25 mouse cellular contexts compared by ENCODE assay signal in the genomic region with DNA sequence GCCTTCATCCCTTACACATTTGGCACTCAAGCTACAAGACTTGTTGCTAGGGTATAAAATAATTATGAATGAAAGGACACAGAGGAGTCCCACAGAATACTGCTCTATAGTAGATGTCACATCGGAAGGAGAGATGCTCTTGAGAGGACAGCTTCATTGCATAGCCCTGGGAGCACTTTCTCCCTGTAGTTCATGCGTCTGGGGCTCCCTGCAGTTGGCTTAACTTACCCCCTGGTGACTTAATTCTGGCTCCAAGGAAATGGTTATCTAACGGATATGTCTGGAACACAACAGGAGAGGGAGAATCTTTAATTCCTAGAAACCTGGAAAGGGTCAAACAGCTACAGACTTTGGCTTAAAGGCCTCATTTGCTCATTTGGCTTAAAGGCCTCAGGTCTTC. TPM values are rescaled to one million over a fixed set of nuclear protein-coding genes. Genes with fewer than 3 reads are reported as not detected.
DNase-seq lines count a peak whose midpoint lies in the region; ATAC-seq lines count a peak whose summit lies in the region.
"Had no signal": no experiment of that assay in that cellular context is flagged by ENCODE, and none has a peak within 500 bp of the region (broad histone marks: within the 10 kb centered on the region; RNA-seq: fewer than 3 reads in every experiment).

No protein-coding gene starts in this region.

- no peak overlapping the region for H3K4me2 ChIP-seq in forebrain, embryonic 11.5 days (ENCODE audit: low read depth, low read length, severe bottlenecking)
- H3K4me2 ChIP-seq in forebrain, embryonic 12.5 days: no peak overlapping the region
- no peak overlapping the region for H3K4me2 ChIP-seq in intestine, embryonic 14.5 days (ENCODE audit: low read length)
- H3K4me2 ChIP-seq in intestine, embryonic 15.5 days (replicated peaks): no peak overlapping the region
- no peak overlapping the region for H3K4me2 ChIP-seq in midbrain, embryonic 11.5 days
- H3K4me2 ChIP-seq in midbrain, embryonic 16.5 days (ENCODE audit: low read length): no peak overlapping the region
- H3K4me2 ChIP-seq: embryonic facial prominence, embryonic 12.5 days; forebrain, embryonic 13.5 days; forebrain, embryonic 15.5 days had no signal

- H3K36me3 ChIP-seq in forebrain, embryonic 11.5 days (ENCODE audit: control insufficient read depth, insufficient read depth, low read length): no peaks in the 10 kb centered on the region
- no peaks in the 10 kb centered on the region for H3K36me3 ChIP-seq in forebrain, embryonic 12.5 days (replicated peaks)
- H3K36me3 ChIP-seq in intestine, embryonic 14.5 days (ENCODE audit: control insufficient read depth, insufficient read depth, low read length): no peaks in the 10 kb centered on the region
- no peaks in the 10 kb centered on the region for H3K36me3 ChIP-seq in intestine, embryonic 15.5 days
- no peaks in the 10 kb centered on the region for H3K36me3 ChIP-seq in midbrain, embryonic 11.5 days (ENCODE audit: control insufficient read depth, insufficient read depth, low read length)
- H3K36me3 ChIP-seq in midbrain, embryonic 16.5 days (ENCODE audit: control insufficient read depth, insufficient read depth, low read length): no peaks in the 10 kb centered on the region
- H3K36me3 ChIP-seq: embryonic facial prominence, embryonic 10.5 days; embryonic facial prominence, embryonic 12.5 days; forebrain, embryonic 15.5 days; G1E had no signal

- ATAC-seq in forebrain, embryonic 11.5 days (replicated peaks; ENCODE audit: low FRiP score): no peak
- ATAC-seq in forebrain, embryonic 12.5 days (ENCODE audit: low FRiP score): no peak
- no peak for ATAC-seq in intestine, embryonic 14.5 days (replicated peaks; ENCODE audit: low FRiP score, low TSS enrichment, low read depth)
- no peak for ATAC-seq in intestine, embryonic 15.5 days
- no peak for ATAC-seq in midbrain, embryonic 11.5 days (ENCODE audit: low FRiP score)
- no peak for ATAC-seq in midbrain, embryonic 16.5 days
- ATAC-seq: activated CD4-positive, CD25-positive, alpha-beta regulatory T cell, adult 4 months; CD4-positive, CD25-positive, alpha-beta regulatory T cell, adult 4 months; forebrain, embryonic 13.5 days; forebrain, embryonic 15.5 days; forebrain, postnatal 0 days; Patski had no signal

- no peak overlapping the region for H3K27ac ChIP-seq in forebrain, embryonic 11.5 days (ENCODE audit: low read depth, low read length)
- H3K27ac ChIP-seq in forebrain, embryonic 12.5 days: no peak overlapping the region
- 0 out of 2 replicates have a peak overlapping the region, but pooled peaks have one; percentile 23 for H3K27ac ChIP-seq in intestine, embryonic 14.5 days (ENCODE audit: low read depth)
- H3K27ac ChIP-seq in intestine, embryonic 15.5 days: no peak overlapping the region
- no peak overlapping the region for H3K27ac ChIP-seq in midbrain, embryonic 11.5 days (ENCODE audit: low read depth, low read length)
- no peak overlapping the region for H3K27ac ChIP-seq in midbrain, embryonic 16.5 days (ENCODE audit: low read length)
- H3K27ac ChIP-seq: embryonic facial prominence, embryonic 10.5 days; embryonic facial prominence, embryonic 12.5 days; forebrain, embryonic 13.5 days; forebrain, embryonic 15.5 days had no signal

- H3K27me3 ChIP-seq in forebrain, embryonic 11.5 days (ENCODE audit: control insufficient read depth, insufficient read depth, low read length): peaks cover 94% of the 10 kb centered on the region
- H3K27me3 ChIP-seq in forebrain, embryonic 12.5 days: peaks cover 99% of the 10 kb centered on the region
- H3K27me3 ChIP-seq in intestine, embryonic 14.5 days (replicated peaks; ENCODE audit: control insufficient read depth, insufficient read depth, low read length): peaks cover 9% of the 10 kb centered on the region
- peaks cover 9% of the 10 kb centered on the region; the same call in 1 of the 2 replicates for H3K27me3 ChIP-seq in intestine, embryonic 15.5 days (replicated peaks)
- peaks cover 98% of the 10 kb centered on the region for H3K27me3 ChIP-seq in midbrain, embryonic 11.5 days (ENCODE audit: control insufficient read depth, insufficient read depth, low read length)
- H3K27me3 ChIP-seq in midbrain, embryonic 16.5 days (ENCODE audit: control insufficient read depth, insufficient read depth, low read depth, low read length): peaks cover 89% of the 10 kb centered on the region
- H3K27me3 ChIP-seq: Patski had no signal

- peak; percentile 33 for DNase-seq in forebrain, embryonic 11.5 days (ENCODE audit: low spot score)
- DNase-seq in intestine, embryonic 14.5 days (ENCODE audit: low spot score): no peak
- DNase-seq in midbrain, embryonic 11.5 days (ENCODE audit: low spot score, missing footprints): peak; percentile 83
- DNase-seq: adrenal gland, adult 8-10 months; adrenal gland, postnatal 14 days; adrenal gland, postnatal 36 days; B cell, adult 2 months; cerebellum, adult 11-12 months; cerebellum, adult 2 months; cerebellum, adult 9-10 months; cerebellum, postnatal 10 days; cerebellum, postnatal 25 days; forebrain, postnatal 0 days had no signal

- 8% methylated on average over 3 of the region's 3 CpGs for WGBS in forebrain, embryonic 11.5 days
- 12% methylated on average over 3 of the region's 3 CpGs for WGBS in forebrain, embryonic 12.5 days
- WGBS in intestine, embryonic 14.5 days: 33% methylated on average over 3 of the region's 3 CpGs
- 47% methylated on average over 3 of the region's 3 CpGs for WGBS in intestine, embryonic 15.5 days
- 3% methylated on average over 3 of the region's 3 CpGs for WGBS in midbrain, embryonic 11.5 days
- 3% methylated on average over 3 of the region's 3 CpGs for WGBS in midbrain, embryonic 16.5 days

- H3K4me3 ChIP-seq in forebrain, embryonic 11.5 days (ENCODE audit: low read depth, low read length): no peak overlapping the region
- H3K4me3 ChIP-seq in forebrain, embryonic 12.5 days (replicated peaks): no peak overlapping the region
- H3K4me3 ChIP-seq in intestine, embryonic 14.5 days (ENCODE audit: low read depth, low read length): no peak overlapping the region
- no peak overlapping the region for H3K4me3 ChIP-seq in intestine, embryonic 15.5 days (replicated peaks)
- no peak overlapping the region for H3K4me3 ChIP-seq in midbrain, embryonic 11.5 days (ENCODE audit: low read depth, low read length)
- H3K4me3 ChIP-seq in midbrain, embryonic 16.5 days (ENCODE audit: low read depth, low read length): no peak overlapping the region
- H3K4me3 ChIP-seq: embryonic facial prominence, embryonic 10.5 days; embryonic facial prominence, embryonic 12.5 days; forebrain, embryonic 13.5 days; forebrain, embryonic 15.5 days had no signal

- H3K9me3 ChIP-seq in forebrain, embryonic 11.5 days (ENCODE audit: control insufficient read depth, low read length): no peaks in the 10 kb centered on the region
- no peaks in the 10 kb centered on the region for H3K9me3 ChIP-seq in forebrain, embryonic 12.5 days
- no peaks in the 10 kb centered on the region for H3K9me3 ChIP-seq in intestine, embryonic 14.5 days (ENCODE audit: control insufficient read depth, low read length)
- H3K9me3 ChIP-seq in intestine, embryonic 15.5 days: no peaks in the 10 kb centered on the region
- no peaks in the 10 kb centered on the region for H3K9me3 ChIP-seq in midbrain, embryonic 11.5 days (ENCODE audit: control insufficient read depth, low read length)
- no peaks in the 10 kb centered on the region for H3K9me3 ChIP-seq in midbrain, embryonic 16.5 days (replicated peaks; ENCODE audit: control insufficient read depth, low read length, poor library complexity, severe bottlenecking)
- H3K9me3 ChIP-seq: embryonic facial prominence, embryonic 10.5 days; embryonic facial prominence, embryonic 12.5 days; forebrain, embryonic 13.5 days; forebrain, embryonic 15.5 days; G1E had no signal

- H3K4me1 ChIP-seq in forebrain, embryonic 11.5 days (replicated peaks; ENCODE audit: control insufficient read depth, insufficient read depth, low read length): no peaks in the 10 kb centered on the region
- no peaks in the 10 kb centered on the region for H3K4me1 ChIP-seq in forebrain, embryonic 12.5 days
- H3K4me1 ChIP-seq in intestine, embryonic 14.5 days (replicated peaks; ENCODE audit: control insufficient read depth, insufficient read depth, low read length): peaks cover 14% of the 10 kb centered on the region
- peaks cover 8% of the 10 kb centered on the region; the same call in 1 of the 2 replicates for H3K4me1 ChIP-seq in intestine, embryonic 15.5 days (replicated peaks)
- no peaks in the 10 kb centered on the region for H3K4me1 ChIP-seq in midbrain, embryonic 11.5 days (ENCODE audit: control insufficient read depth, insufficient read depth, low read length)
- no peaks in the 10 kb centered on the region for H3K4me1 ChIP-seq in midbrain, embryonic 16.5 days (ENCODE audit: control insufficient read depth, insufficient read depth, low read length)
- H3K4me1 ChIP-seq: embryonic facial prominence, embryonic 12.5 days; forebrain, embryonic 13.5 days; forebrain, embryonic 15.5 days had no signal

- no peak overlapping the region for H3K9ac ChIP-seq in forebrain, embryonic 11.5 days (ENCODE audit: low read length)
- no peak overlapping the region for H3K9ac ChIP-seq in forebrain, embryonic 12.5 days
- H3K9ac ChIP-seq in intestine, embryonic 14.5 days (ENCODE audit: low read length): no peak overlapping the region
- no peak overlapping the region for H3K9ac ChIP-seq in intestine, embryonic 15.5 days
- no peak overlapping the region for H3K9ac ChIP-seq in midbrain, embryonic 11.5 days (ENCODE audit: low read length)
- H3K9ac ChIP-seq in midbrain, embryonic 16.5 days (ENCODE audit: low read depth, low read length): no peak overlapping the region
- H3K9ac ChIP-seq: embryonic facial prominence, embryonic 12.5 days; forebrain, embryonic 13.5 days; forebrain, embryonic 15.5 days; forebrain, postnatal 0 days had no signal

RNA-seq across cellular contexts. Expression of a gene that starts 6.2 kb away (rescaled TPM):
- not detected in 2 replicates for polyA plus RNA-seq in forebrain, embryonic 11.5 days (2014; fragmentation: Nextera tagmentation; extraction: Ambion mirVana)
- polyA plus RNA-seq in forebrain, embryonic 12.5 days (2016; fragmentation: Nextera tagmentation; extraction: Ambion mirVana): not detected in 2 replicates
- polyA plus RNA-seq in intestine, embryonic 14.5 days (2014; fragmentation: Nextera tagmentation; extraction: Ambion mirVana): 0.36 and 0.42 TPM in 2 replicates
- 0.30 TPM in 1 of 2 replicates, not detected in the other for polyA plus RNA-seq in intestine, embryonic 15.5 days (2015; fragmentation: Nextera tagmentation; extraction: Ambion mirVana)
- polyA plus RNA-seq in midbrain, embryonic 11.5 days (2014; fragmentation: Nextera tagmentation; extraction: Ambion mirVana): not detected in 2 replicates
- not detected in 2 replicates for polyA plus RNA-seq in midbrain, embryonic 16.5 days (2015; fragmentation: Nextera tagmentation; extraction: Ambion mirVana)
- polyA plus RNA-seq: activated CD4-positive, CD25-positive, alpha-beta regulatory T cell, adult 4 months; CD4-positive, CD25-positive, alpha-beta regulatory T cell, adult 4 months; cerebellum, adult 2 months; cortical plate, adult 2 months; forebrain, embryonic 13.5 days; forebrain, embryonic 15.5 days; forebrain, postnatal 0 days; G1E; Patski had no signal

RNA-seq across cellular contexts. Expression of a gene that starts 21.4 kb away (rescaled TPM):
- polyA plus RNA-seq in forebrain, embryonic 11.5 days (2014; fragmentation: Nextera tagmentation; extraction: Ambion mirVana): 0.12 TPM in 1 of 2 replicates, not detected in the other
- 0.06 and 0.15 TPM in 2 replicates for polyA plus RNA-seq in forebrain, embryonic 12.5 days (2016; fragmentation: Nextera tagmentation; extraction: Ambion mirVana)
- polyA plus RNA-seq in intestine, embryonic 14.5 days (2014; fragmentation: Nextera tagmentation; extraction: Ambion mirVana): 22.9 and 27.9 TPM in 2 replicates
- 17.7 and 19.8 TPM in 2 replicates for polyA plus RNA-seq in intestine, embryonic 15.5 days (2015; fragmentation: Nextera tagmentation; extraction: Ambion mirVana)
- polyA plus RNA-seq in midbrain, embryonic 11.5 days (2014; fragmentation: Nextera tagmentation; extraction: Ambion mirVana): not detected in 2 replicates
- 0.11 and 0.21 TPM in 2 replicates for polyA plus RNA-seq in midbrain, embryonic 16.5 days (2015; fragmentation: Nextera tagmentation; extraction: Ambion mirVana)
- polyA plus RNA-seq: activated CD4-positive, CD25-positive, alpha-beta regulatory T cell, adult 4 months; cortical plate, adult 2 months; forebrain, embryonic 13.5 days; forebrain, embryonic 15.5 days; forebrain, postnatal 0 days; G1E had no signal

RNA-seq across cellular contexts. Expression of a gene that starts 48.6 kb away (rescaled TPM):
- not detected in 2 replicates for polyA plus RNA-seq in forebrain, embryonic 11.5 days (2014; fragmentation: Nextera tagmentation; extraction: Ambion mirVana)
- not detected in 2 replicates for polyA plus RNA-seq in forebrain, embryonic 12.5 days (2016; fragmentation: Nextera tagmentation; extraction: Ambion mirVana)
- polyA plus RNA-seq in intestine, embryonic 14.5 days (2014; fragmentation: Nextera tagmentation; extraction: Ambion mirVana): 3.7 and 4.9 TPM in 2 replicates
- polyA plus RNA-seq in intestine, embryonic 15.5 days (2015; fragmentation: Nextera tagmentation; extraction: Ambion mirVana): 1.8 and 2.7 TPM in 2 replicates
- polyA plus RNA-seq in midbrain, embryonic 11.5 days (2014; fragmentation: Nextera tagmentation; extraction: Ambion mirVana): not detected in 2 replicates
- polyA plus RNA-seq in midbrain, embryonic 16.5 days (2015; fragmentation: Nextera tagmentation; extraction: Ambion mirVana): not detected in 2 replicates
- polyA plus RNA-seq: activated CD4-positive, CD25-positive, alpha-beta regulatory T cell, adult 4 months; cortical plate, adult 2 months; forebrain, embryonic 13.5 days; forebrain, embryonic 15.5 days; forebrain, postnatal 0 days had no signal

RNA-seq across cellular contexts. Expression of a gene that starts 53.7 kb away (rescaled TPM):
- polyA plus RNA-seq in forebrain, embryonic 11.5 days (2014; fragmentation: Nextera tagmentation; extraction: Ambion mirVana): not detected in 2 replicates
- not detected in 2 replicates for polyA plus RNA-seq in forebrain, embryonic 12.5 days (2016; fragmentation: Nextera tagmentation; extraction: Ambion mirVana)
- 3.5 and 3.8 TPM in 2 replicates for polyA plus RNA-seq in intestine, embryonic 14.5 days (2014; fragmentation: Nextera tagmentation; extraction: Ambion mirVana)
- polyA plus RNA-seq in intestine, embryonic 15.5 days (2015; fragmentation: Nextera tagmentation; extraction: Ambion mirVana): 2.8 and 3.2 TPM in 2 replicates
- polyA plus RNA-seq in midbrain, embryonic 11.5 days (2014; fragmentation: Nextera tagmentation; extraction: Ambion mirVana): not detected in 2 replicates
- polyA plus RNA-seq in midbrain, embryonic 16.5 days (2015; fragmentation: Nextera tagmentation; extraction: Ambion mirVana): not detected in 2 replicates
- polyA plus RNA-seq: cortical plate, adult 2 months; forebrain, embryonic 13.5 days; forebrain, embryonic 15.5 days; forebrain, postnatal 0 days had no signal

Comparison
In these comparisons a context has a peak if more than half of its experiments do, and no peak if none do; other contexts are left out.
1. RNA of a gene that starts 21.4 kb away (polyA plus RNA-seq): 22.9 to 27.9 TPM in intestine, embryonic 14.5 days and 17.7 to 19.8 TPM in intestine, embryonic 15.5 days; 0.06 to 0.15 TPM in forebrain, embryonic 12.5 days, 0.11 to 0.21 TPM in midbrain, embryonic 16.5 days, 0.12 TPM in forebrain, embryonic 11.5 days and not detected in midbrain, embryonic 11.5 days; every median in the first group is over 10 times any median in the second.